Mouse (Mus musculus): ENCODE measurements at regions not wholly inside any gene's neighbourhood (a gene's known extent, or its start where the extent isn't known, plus 50 kb on each side); places are given as distances from the start of the nearest gene placed in this dataset.

DNA sequence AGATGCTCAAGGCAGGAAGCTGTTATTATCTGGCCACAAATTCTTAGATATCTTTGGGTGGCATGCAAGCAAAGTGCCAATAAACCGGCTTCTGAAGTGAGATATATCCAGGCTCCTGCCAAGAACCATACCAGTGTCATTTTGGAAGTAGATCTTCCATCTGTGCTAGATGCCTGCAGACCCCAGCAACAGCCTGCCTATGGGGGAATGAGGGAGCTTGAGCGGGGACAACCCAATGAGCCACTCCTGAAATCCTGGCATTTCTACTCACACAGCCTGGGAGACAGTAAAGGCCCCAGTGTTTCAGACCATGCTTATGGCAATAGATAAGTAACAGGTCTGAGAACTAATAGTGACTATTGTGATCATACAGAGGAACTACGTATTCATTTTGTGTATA, 109.3 kb upstream of the Smad1 start:
- no peak for TF ChIP-seq CTCF (conservative IDR thresholded peaks at IDR 0.05; ENCODE audit: low read length)
- no peak for TF ChIP-seq POU5F1 (IDR thresholded peaks at IDR 0.05; ENCODE audit: borderline replicate concordance, low read length)
